Mouse (Mus musculus): ENCODE results near the gene 1500009L16Rik. TPM values are rescaled to one million over a fixed set of nuclear protein-coding genes. Genes with fewer than 3 reads are reported as not detected.
A peak's percentile ranks its signal among the peaks of the same experiment; 100 is the strongest.

1500009L16Rik gene
- total RNA-seq (2021) = 1 to 10 TPM; 4.4 to 6.1 TPM

GRCm38 (mm10) chr10:83722579-83723031 is at the start of gene 1500009L16Rik:
Gene 1500009L16Rik (plus strand): TSS chr10:83722865.
- DNase-seq (ENCODE audit: low spot score) = peak; percentile 53
- intact Hi-C loops (cut with DNase I) = loop anchor here (5.0 kb wide), 1 partner anchor 55 kb away; no protein-coding TSS in a partner anchor

- intact Hi-C loops (cut with DNase I) = no loop called here
- no peak for DNase-seq (ENCODE audit: low spot score)
Observed at GRCm38 (mm10) chr10:83681334-83681733, 41.3 kb upstream of the 1500009L16Rik start.

- DNase-seq (ENCODE audit: low spot score) = no peak
- intact Hi-C loops (cut with DNase I) = no loop called here
Observed at GRCm38 (mm10) chr10:83688215-83688614, 34.5 kb upstream of the 1500009L16Rik start.

- no peak for DNase-seq (ENCODE audit: low spot score)
- intact Hi-C loops (cut with DNase I) = no loop called here
Observed at GRCm38 (mm10) chr10:83692175-83692895, 30.3 kb upstream of the 1500009L16Rik start.

- DNase-seq (ENCODE audit: low spot score) = no peak
- intact Hi-C loops (cut with DNase I) = no loop called here
Observed at GRCm38 (mm10) chr10:83696226-83696625, 26.4 kb upstream of the 1500009L16Rik start.

GRCm38 (mm10) chr10:83706628-83707027 is 16.0 kb upstream of the 1500009L16Rik start:
- no peak for DNase-seq (ENCODE audit: low spot score)
- intact Hi-C loops (cut with DNase I) = no loop called here

GRCm38 (mm10) chr10:83709920-83710319 is 12.7 kb upstream of the 1500009L16Rik start:
- intact Hi-C loops (cut with DNase I) = no loop called here
- DNase-seq (ENCODE audit: low spot score) = no peak

- intact Hi-C loops (cut with DNase I) = no loop called here
- DNase-seq (ENCODE audit: low spot score) = no peak
Observed at GRCm38 (mm10) chr10:83711769-83712168, 10.9 kb upstream of the 1500009L16Rik start.

- intact Hi-C loops (cut with DNase I) = no loop called here
- DNase-seq (ENCODE audit: low spot score) = no peak
Observed at GRCm38 (mm10) chr10:83718855-83719474, 3.7 kb upstream of the 1500009L16Rik start.

- DNase-seq (ENCODE audit: low spot score) = peak; percentile 21
- intact Hi-C loops (cut with DNase I) = loop anchor here (5.0 kb wide), 1 partner anchor 54 kb away; no protein-coding TSS in a partner anchor
Observed at GRCm38 (mm10) chr10:83723055-83723454, 390 bp downstream of the 1500009L16Rik start.

GRCm38 (mm10) chr10:83724351-83725059 is 1.8 kb downstream of the 1500009L16Rik start:
- no peak for DNase-seq (ENCODE audit: low spot score)
- intact Hi-C loops (cut with DNase I) = loop anchor here (5.0 kb wide), 3 partner anchors 53 to 132 kb away; partner anchors contain the start of gene Appl2

GRCm38 (mm10) chr10:83726164-83726563 is 3.5 kb downstream of the 1500009L16Rik start:
- intact Hi-C loops (cut with DNase I) = loop anchor here (5.0 kb wide), 2 partner anchors 79 to 134 kb away; partner anchors contain the start of gene Appl2

GRCm38 (mm10) chr10:83727846-83728245 is 5.2 kb downstream of the 1500009L16Rik start:
- intact Hi-C loops (cut with DNase I) = loop anchor here (5.0 kb wide), 2 partner anchors 81 to 136 kb away; partner anchors contain the start of gene Appl2
- no peak for DNase-seq (ENCODE audit: low spot score)

More at GRCm38 (mm10) chr10:83726164-83726563, 3.5 kb downstream of the 1500009L16Rik start:
- DNase-seq (ENCODE audit: low spot score) = peak; percentile 57

GRCm38 (mm10) chr10:83728529-83728928 is 5.9 kb downstream of the 1500009L16Rik start:
- no peak for DNase-seq (ENCODE audit: low spot score)
- intact Hi-C loops (cut with DNase I) = loop anchor here (5.0 kb wide), 2 partner anchors 81 to 136 kb away; partner anchors contain the start of gene Appl2

- intact Hi-C loops (cut with DNase I) = loop anchor here (5.0 kb wide), 2 partner anchors 82 to 137 kb away; partner anchors contain the start of gene Appl2
- DNase-seq (ENCODE audit: low spot score) = no peak
Observed at GRCm38 (mm10) chr10:83729076-83729475, 6.4 kb downstream of the 1500009L16Rik start.

GRCm38 (mm10) chr10:83729492-83729891 is 6.8 kb downstream of the 1500009L16Rik start:
- DNase-seq (ENCODE audit: low spot score) = peak; percentile 34
- intact Hi-C loops (cut with DNase I) = loop anchor here (5.0 kb wide), 2 partner anchors 82 to 137 kb away; partner anchors contain the start of gene Appl2

GRCm38 (mm10) chr10:83733725-83734124 is 11.1 kb downstream of the 1500009L16Rik start:
- intact Hi-C loops (cut with DNase I) = no loop called here
- no peak for DNase-seq (ENCODE audit: low spot score)

- no peak for DNase-seq (ENCODE audit: low spot score)
- intact Hi-C loops (cut with DNase I) = no loop called here
Observed at GRCm38 (mm10) chr10:83738996-83739655, 16.5 kb downstream of the 1500009L16Rik start.

- intact Hi-C loops (cut with DNase I) = no loop called here
- DNase-seq (ENCODE audit: low spot score) = no peak
Observed at GRCm38 (mm10) chr10:83744656-83745055, 22.0 kb downstream of the 1500009L16Rik start.

All from heart, postnatal 25 days (tissue).